Mouse (Mus musculus): ENCODE measurements at regions not wholly inside any gene's neighbourhood (a gene's known extent, or its start where the extent isn't known, plus 50 kb on each side); places are given as distances from the start of the nearest gene placed in this dataset.
A peak's percentile ranks its signal among the peaks of the same experiment; 100 is the strongest.

GRCm38 (mm10) chr6:98640316-98640715, 297.8 kb upstream of the Gm765 start:
- Histone ChIP-seq H3K4me3 (no peak overlapping the region), H3K79me2 (ENCODE audit: control insufficient read depth, insufficient read depth) (no peaks in the 10 kb centered on the region), H3K27me3 (ENCODE audit: control insufficient read depth, insufficient read depth, insufficient read length) (no peaks in the 10 kb centered on the region), H3K36me3 (ENCODE audit: control insufficient read depth, insufficient read depth) (no peaks in the 10 kb centered on the region), H3K4me2 (ENCODE audit: low read depth) (no peak overlapping the region), H3ac (ENCODE audit: control insufficient read depth, insufficient read length) (no peak overlapping the region)
- TF ChIP-seq CEBPB (IDR thresholded peaks at IDR 0.05; ENCODE audit: insufficient read depth, poor library complexity, severe bottlenecking) (peak; percentile 59; the same call in 1 of the 2 replicates), POLR2A (IDR thresholded peaks at IDR 0.05; ENCODE audit: insufficient read length, low read depth) (no peak)

DNA sequence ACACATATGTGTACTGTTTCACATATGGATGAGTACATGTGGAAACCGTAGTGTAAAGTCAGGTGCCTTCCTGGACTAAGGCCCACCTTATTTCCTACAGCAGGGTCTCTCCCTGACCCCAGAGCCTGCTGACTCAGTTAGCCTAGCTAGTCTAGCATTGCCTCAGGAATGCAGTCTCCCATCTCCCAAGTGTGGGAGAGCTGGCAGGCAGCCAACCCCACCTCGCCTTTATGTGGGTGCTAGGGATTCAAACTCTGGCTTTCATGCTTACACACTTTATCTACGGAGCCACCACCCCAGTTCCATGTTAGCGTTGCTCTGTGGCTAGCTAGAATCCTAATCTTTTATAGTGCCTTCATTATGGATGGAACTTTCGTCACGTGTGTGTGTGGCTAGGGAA, 293.3 kb upstream of the Gm765 start:
- no peaks in the 10 kb centered on the region for H3K79me2 ChIP-seq (ENCODE audit: control insufficient read depth, insufficient read depth)

DNA sequence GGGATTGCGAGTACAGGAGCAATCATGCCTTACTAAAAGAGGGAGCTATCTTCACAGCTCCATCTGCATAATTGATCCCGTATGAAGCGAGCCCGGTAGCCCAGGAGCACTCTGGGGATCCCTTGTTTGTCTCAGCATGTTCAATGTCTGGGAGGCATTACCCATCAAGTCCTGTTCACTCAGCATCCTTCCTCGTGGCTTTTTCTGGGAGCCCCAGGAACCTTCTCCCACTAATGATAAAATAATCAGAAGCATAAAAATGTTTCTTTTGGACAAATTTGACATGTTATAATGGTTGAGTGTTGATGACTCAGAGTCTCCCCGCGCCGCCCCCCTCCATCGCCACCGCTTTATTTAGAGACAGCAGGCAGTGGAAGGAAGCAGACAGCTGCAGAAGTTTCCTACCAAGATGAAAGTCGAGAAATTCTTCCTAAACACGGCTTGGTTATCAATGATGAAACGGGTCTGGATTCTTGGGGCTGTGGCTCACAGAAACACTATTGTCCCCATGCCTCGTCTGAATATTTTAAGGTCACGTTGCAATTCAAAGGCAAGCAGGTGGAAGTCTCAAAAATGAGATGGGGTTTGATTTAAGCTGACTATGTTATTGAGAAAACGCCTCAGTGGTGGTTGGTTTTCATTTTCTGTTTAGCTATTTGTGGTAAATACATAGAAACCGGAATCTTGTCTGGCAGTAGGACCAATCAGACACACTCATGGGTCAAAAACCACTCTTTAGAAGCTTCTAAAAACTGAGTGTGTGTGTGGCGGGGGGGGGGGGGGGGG, 289.9 kb upstream of the Gm765 start:
- Histone ChIP-seq H3K79me2 (ENCODE audit: control insufficient read depth, insufficient read depth) (no peaks in the 10 kb centered on the region), H3ac (ENCODE audit: control insufficient read depth, insufficient read length) (no peak overlapping the region), H3K27me3 (ENCODE audit: control insufficient read depth, insufficient read depth, insufficient read length) (no peaks in the 10 kb centered on the region), H3K4me2 (ENCODE audit: low read depth) (peak overlapping the region; percentile 63), H3K4me3 (peak overlapping the region; percentile 15), H3K36me3 (ENCODE audit: control insufficient read depth, insufficient read depth) (no peaks in the 10 kb centered on the region)
- TF ChIP-seq MYOG (IDR thresholded peaks at IDR 0.05; ENCODE audit: control insufficient read depth in 1 of 3, insufficient read depth in 1 of 3, insufficient read length in 2 of 3, low read depth in 2 of 3) = peak in 1 of 3 experiments; percentile 36
- 0 out of 2 replicates have a peak, but pooled peaks have one; percentile 23 for TF ChIP-seq CEBPB (IDR thresholded peaks at IDR 0.05; ENCODE audit: insufficient read depth, poor library complexity, severe bottlenecking)
- TF ChIP-seq POLR2AphosphoS2 (IDR thresholded peaks at IDR 0.05; ENCODE audit: insufficient read length, low read depth) = no peak
- TF ChIP-seq MYOD1 (IDR thresholded peaks at IDR 0.05; ENCODE audit: control insufficient read depth in 1 of 3, insufficient read length in 2 of 3, low read depth in 2 of 3) = peak; percentile 69 to 82 (median 73)

More for the DNA sequence above, 293.3 kb upstream of the Gm765 start:
- H3K36me3 ChIP-seq (ENCODE audit: control insufficient read depth, insufficient read depth) = no peaks in the 10 kb centered on the region
- no peak overlapping the region for H3K4me2 ChIP-seq (ENCODE audit: low read depth)
- no peak overlapping the region for H3K4me3 ChIP-seq
- TF ChIP-seq MAX (IDR thresholded peaks at IDR 0.05; ENCODE audit: low read depth) (no peak), TCF12 (IDR thresholded peaks at IDR 0.05; ENCODE audit: insufficient read depth, poor library complexity, severe bottlenecking) (no peak), SRF (IDR thresholded peaks at IDR 0.05; ENCODE audit: control insufficient read depth, insufficient read length, low read depth) (no peak), REST (IDR thresholded peaks at IDR 0.05; ENCODE audit: insufficient read depth, insufficient read length) (no peak), POLR2A (IDR thresholded peaks at IDR 0.05; ENCODE audit: insufficient read length, low read depth) (no peak), CEBPB (IDR thresholded peaks at IDR 0.05; ENCODE audit: insufficient read depth, poor library complexity, severe bottlenecking) (no peak), MYOG (IDR thresholded peaks at IDR 0.05; ENCODE audit: control insufficient read depth in 1 of 3, insufficient read depth in 1 of 3, insufficient read length in 2 of 3, low read depth in 2 of 3) (no peak), TCF3 (IDR thresholded peaks at IDR 0.05; ENCODE audit: insufficient read length, low read depth) (no peak), E2F4 (IDR thresholded peaks at IDR 0.05; ENCODE audit: insufficient read depth) (no peak), MYOD1 (IDR thresholded peaks at IDR 0.05; ENCODE audit: control insufficient read depth in 1 of 3, insufficient read length in 2 of 3, low read depth in 2 of 3) (no peak), POLR2AphosphoS2 (IDR thresholded peaks at IDR 0.05; ENCODE audit: insufficient read length, low read depth) (no peak)
- H3ac ChIP-seq (ENCODE audit: control insufficient read depth, insufficient read length) = no peak overlapping the region
- no peaks in the 10 kb centered on the region for H3K27me3 ChIP-seq (ENCODE audit: control insufficient read depth, insufficient read depth, insufficient read length)

GRCm38 (mm10) chr6:98631269-98631668, 288.7 kb upstream of the Gm765 start:
- Histone ChIP-seq H3K79me2 (ENCODE audit: control insufficient read depth, insufficient read depth) (no peaks in the 10 kb centered on the region), H3K27me3 (ENCODE audit: control insufficient read depth, insufficient read depth, insufficient read length) (no peaks in the 10 kb centered on the region), H3K4me3 (no peak overlapping the region), H3K4me2 (ENCODE audit: low read depth) (no peak overlapping the region), H3ac (ENCODE audit: control insufficient read depth, insufficient read length) (no peak overlapping the region), H3K36me3 (ENCODE audit: control insufficient read depth, insufficient read depth) (no peaks in the 10 kb centered on the region)
- TF ChIP-seq MYOD1 (IDR thresholded peaks at IDR 0.05; ENCODE audit: control insufficient read depth in 1 of 3, insufficient read length in 2 of 3, low read depth in 2 of 3) = no peak
- TF ChIP-seq POLR2A (IDR thresholded peaks at IDR 0.05; ENCODE audit: insufficient read length, low read depth) = no peak
- no peak for TF ChIP-seq SRF (IDR thresholded peaks at IDR 0.05; ENCODE audit: control insufficient read depth, insufficient read length, low read depth)
- TF ChIP-seq POLR2AphosphoS2 (IDR thresholded peaks at IDR 0.05; ENCODE audit: insufficient read length, low read depth) = no peak
- no peak for TF ChIP-seq CEBPB (IDR thresholded peaks at IDR 0.05; ENCODE audit: insufficient read depth, poor library complexity, severe bottlenecking)
- TF ChIP-seq MAX (IDR thresholded peaks at IDR 0.05; ENCODE audit: low read depth) = no peak
- TF ChIP-seq TCF3 (IDR thresholded peaks at IDR 0.05; ENCODE audit: insufficient read length, low read depth) = no peak
- TF ChIP-seq REST (IDR thresholded peaks at IDR 0.05; ENCODE audit: insufficient read depth, insufficient read length) = no peak
- TF ChIP-seq E2F4 (IDR thresholded peaks at IDR 0.05; ENCODE audit: insufficient read depth) = no peak
- no peak for TF ChIP-seq MYOG (IDR thresholded peaks at IDR 0.05; ENCODE audit: control insufficient read depth in 1 of 3, insufficient read depth in 1 of 3, insufficient read length in 2 of 3, low read depth in 2 of 3)
- no peak for TF ChIP-seq TCF12 (IDR thresholded peaks at IDR 0.05; ENCODE audit: insufficient read depth, poor library complexity, severe bottlenecking)

GRCm38 (mm10) chr6:98629646-98630045, 287.1 kb upstream of the Gm765 start:
- H3K4me3 ChIP-seq = no peak overlapping the region
- H3K27me3 ChIP-seq (ENCODE audit: control insufficient read depth, insufficient read depth, insufficient read length) = no peaks in the 10 kb centered on the region
- H3K79me2 ChIP-seq (ENCODE audit: control insufficient read depth, insufficient read depth) = no peaks in the 10 kb centered on the region
- no peak for TF ChIP-seq POLR2AphosphoS2 (IDR thresholded peaks at IDR 0.05; ENCODE audit: insufficient read length, low read depth)
- no peak for TF ChIP-seq SRF (IDR thresholded peaks at IDR 0.05; ENCODE audit: control insufficient read depth, insufficient read length, low read depth)
- no peak for TF ChIP-seq POLR2A (IDR thresholded peaks at IDR 0.05; ENCODE audit: insufficient read length, low read depth)
- TF ChIP-seq MYOD1 (IDR thresholded peaks at IDR 0.05; ENCODE audit: control insufficient read depth in 1 of 3, insufficient read length in 2 of 3, low read depth in 2 of 3) = no peak
- TF ChIP-seq USF1 (IDR thresholded peaks at IDR 0.05; ENCODE audit: low read depth) = no peak
- TF ChIP-seq MYOG (IDR thresholded peaks at IDR 0.05; ENCODE audit: control insufficient read depth in 1 of 3, insufficient read depth in 1 of 3, insufficient read length in 2 of 3, low read depth in 2 of 3) = no peak
- no peak for TF ChIP-seq REST (IDR thresholded peaks at IDR 0.05; ENCODE audit: insufficient read depth, insufficient read length)
- TF ChIP-seq MAX (IDR thresholded peaks at IDR 0.05; ENCODE audit: low read depth) = no peak
- TF ChIP-seq TCF3 (IDR thresholded peaks at IDR 0.05; ENCODE audit: insufficient read length, low read depth) = no peak
- no peak overlapping the region for H3ac ChIP-seq (ENCODE audit: control insufficient read depth, insufficient read length)
- H3K4me2 ChIP-seq (ENCODE audit: low read depth) = no peak overlapping the region
- H3K36me3 ChIP-seq (ENCODE audit: control insufficient read depth, insufficient read depth) = no peaks in the 10 kb centered on the region

All from myocyte (in vitro differentiated cells).